Mouse (Mus musculus) lung, adult 2 months (tissue): Measurements from ENCODE around the gene Cutal. TPM values are rescaled to one million over a fixed set of nuclear protein-coding genes. Genes with fewer than 3 reads are reported as not detected.
"Not testable (repeated sequence)": the region's sequence is repeated elsewhere in the genome, so short reads cannot be mapped to it uniquely, and the experiment has no call there.

Experiments
- DNase-seq: peaks from one replicate; pipeline ENCODE4 v3.0.0; 2022
- H3K4me1 ChIP-seq: fragments of 200-500 bp; 2 replicates; pipeline ENCODE4 v1.6.1; 2011; ENCODE audit warnings: low read length; ENCODE audit not compliant: control insufficient read depth, insufficient read depth
- H3K4me3 ChIP-seq: fragments of 200-500 bp; replicated peaks from 2 replicates; pipeline ENCODE3; 2011; ENCODE audit warnings: low read depth, mild to moderate bottlenecking, control low read depth, low read length; ENCODE audit errors: extremely low read depth
- CTCF ChIP-seq: fragments of 200-500 bp; IDR thresholded peaks from 2 replicates; pipeline ENCODE4 v1.5.1; 2011; ENCODE audit warnings: mild to moderate bottlenecking, low read length, control low read depth; ENCODE audit not compliant: insufficient read depth
- POLR2A ChIP-seq: fragments of 200-500 bp; IDR thresholded peaks from 2 replicates; pipeline ENCODE4 v1.6.1; 2011; ENCODE audit warnings: low read depth, mild to moderate bottlenecking, control low read depth, low read length, borderline replicate concordance; ENCODE audit errors: extremely low read depth
- WGBS: fragments of 180-500 bp; shearing (Covaris S2); methylation state at CpG from one replicate; pipeline ENCODE4 v1.1.7; 2018; 5-methylcytosine and 5-hydroxymethylcytosine counted together
- polyA plus RNA-seq: library from polyadenylated mRNA; depleted of rRNA; stranded (reverse); fragments of >200 nt; gene quantifications from 2 replicates; pipeline ENCODE4 v1.2.3, GENCODE M21; 2012

The Cutal gene
- polyA plus RNA-seq, 1 experiment: 30.6 TPM

- TF ChIP-seq CTCF: 0 out of 2 replicates have a peak, but pooled peaks have one; percentile 30
- DNase-seq, H3K4me3 ChIP-seq, H3K4me1 ChIP-seq: not testable (repeated sequence)
- 72% methylated on average over 5 of the region's 5 CpGs for WGBS
Observed at GRCm38 (mm10) chr2:34840143-34840542, 34.1 kb upstream of the Cutal start.

GRCm38 (mm10) chr2:34841706-34842105, 32.5 kb upstream of the Cutal start:
- TF ChIP-seq POLR2A (no peak), CTCF (no peak)
- Histone ChIP-seq H3K4me1 (no peaks in the 10 kb centered on the region), H3K4me3 (no peak overlapping the region)
- no peak for DNase-seq
- whole genome bisulfite sequencing: 86% methylated on average over 8 of the region's 8 CpGs

- WGBS: 43% methylated on average over 11 of the region's 11 CpGs
- no peaks in the 10 kb centered on the region for H3K4me1 ChIP-seq
- TF ChIP-seq POLR2A (peak; percentile 40; the same call in 1 of the 2 replicates), CTCF (no peak)
- DNase-seq: peak; percentile 63
- no peak overlapping the region for H3K4me3 ChIP-seq
Observed at GRCm38 (mm10) chr2:34843211-34843939, 30.8 kb upstream of the Cutal start.

GRCm38 (mm10) chr2:34847702-34848101, 26.5 kb upstream of the Cutal start:
- DNase-seq: no peak
- WGBS: 89% methylated on average over 1 of the region's 1 CpGs
- Histone ChIP-seq H3K4me1 (no peaks in the 10 kb centered on the region), H3K4me3 (no peak overlapping the region)
- TF ChIP-seq CTCF (no peak), POLR2A (no peak)

- TF ChIP-seq CTCF: peak; percentile 51; the same call in 1 of the 2 replicates
- TF ChIP-seq POLR2A: no peak
- no peaks in the 10 kb centered on the region for H3K4me1 ChIP-seq
- 77% methylated on average over 4 of the region's 4 CpGs for WGBS
- no peak for DNase-seq
- no peak overlapping the region for H3K4me3 ChIP-seq
Observed at GRCm38 (mm10) chr2:34855265-34855664, 18.9 kb upstream of the Cutal start.

- Histone ChIP-seq H3K4me1 (no peaks in the 10 kb centered on the region), H3K4me3 (no peak overlapping the region)
- WGBS: 88% methylated on average over 8 of the region's 8 CpGs
- no peak for DNase-seq
- TF ChIP-seq CTCF (no peak), POLR2A (no peak)
Observed at GRCm38 (mm10) chr2:34857728-34858127, 16.5 kb upstream of the Cutal start.

- WGBS: 15% methylated on average over 5 of the region's 5 CpGs
- Histone ChIP-seq H3K4me1 (peaks cover 5% of the 10 kb centered on the region), H3K4me3 (peak overlapping the region; percentile 34)
- DNase-seq: no peak
- TF ChIP-seq POLR2A (no peak), CTCF (no peak)
Observed at GRCm38 (mm10) chr2:34869680-34870079, 4.5 kb upstream of the Cutal start.

GRCm38 (mm10) chr2:34870520-34871474, 3.4 kb upstream of the Cutal start:
- TF ChIP-seq CTCF (no peak), POLR2A (peak; percentile 78)
- Histone ChIP-seq H3K4me3 (peak overlapping the region; percentile 81), H3K4me1 (peaks cover 5% of the 10 kb centered on the region)
- peak; percentile 93 for DNase-seq
- under 1% methylated on average over 67 of the region's 67 CpGs for WGBS

GRCm38 (mm10) chr2:34874816-34875345, 685 bp downstream of the Cutal start, which contains the start of gene Psmd5:
Gene Psmd5, minus strand, starts transcription at chr2:34874968.
- no peak for DNase-seq

More at GRCm38 (mm10) chr2:34874816-34875345, 685 bp downstream of the Cutal start, which contains the start of gene Psmd5:
- TF ChIP-seq CTCF: no peak
- TF ChIP-seq POLR2A: no peak
- 24% methylated on average over 8 of the region's 8 CpGs for WGBS
- peak within 1 kb of the TSS; percentile 62 for H3K4me3 ChIP-seq
- H3K4me1 ChIP-seq: 0 out of 2 replicates have a peak, but pooled peaks cover under 1% of the 10 kb centered on the region
